Mouse (Mus musculus): ENCODE results near the gene Notch2.
A peak's percentile ranks its signal among the peaks of the same experiment; 100 is the strongest.

Gene Notch2

GRCm38 (mm10) chr3:98159289-98159688, 146.0 kb downstream of the Notch2 start:
- DNase-seq: no peak

GRCm38 (mm10) chr3:98160330-98160729, 147.0 kb downstream of the Notch2 start, which contains the start of gene Adam30:
Gene Adam30 (plus strand): TSS chr3:98160630.
- no peak for DNase-seq

GRCm38 (mm10) chr3:98178340-98178739, 165.0 kb downstream of the Notch2 start:
- no peak for DNase-seq

GRCm38 (mm10) chr3:98180805-98181204, 167.5 kb downstream of the Notch2 start:
- DNase-seq: peak in 1 of 2 experiments; percentile 9

GRCm38 (mm10) chr3:98185163-98185714, 171.9 kb downstream of the Notch2 start:
- DNase-seq: no peak

GRCm38 (mm10) chr3:98187777-98188176, 174.4 kb downstream of the Notch2 start:
- no peak for DNase-seq

- DNase-seq: no peak
Measured at GRCm38 (mm10) chr3:98197711-98198532, 184.6 kb downstream of the Notch2 start.

- DNase-seq: no peak
Measured at GRCm38 (mm10) chr3:98199747-98200146, 186.4 kb downstream of the Notch2 start.
